Mouse (Mus musculus): ENCODE results near the gene Gm15155. TPM values are rescaled to one million over a fixed set of nuclear protein-coding genes. Genes with fewer than 3 reads are reported as not detected.
"Not testable (repeated sequence)": the region's sequence is repeated elsewhere in the genome, so short reads cannot be mapped to it uniquely, and the experiment has no call there.

The Gm15155 gene
- polyA plus RNA-seq (2012; rRNA removed): 0.27 TPM in 1 of 2 replicates, not detected in the other

DNA sequence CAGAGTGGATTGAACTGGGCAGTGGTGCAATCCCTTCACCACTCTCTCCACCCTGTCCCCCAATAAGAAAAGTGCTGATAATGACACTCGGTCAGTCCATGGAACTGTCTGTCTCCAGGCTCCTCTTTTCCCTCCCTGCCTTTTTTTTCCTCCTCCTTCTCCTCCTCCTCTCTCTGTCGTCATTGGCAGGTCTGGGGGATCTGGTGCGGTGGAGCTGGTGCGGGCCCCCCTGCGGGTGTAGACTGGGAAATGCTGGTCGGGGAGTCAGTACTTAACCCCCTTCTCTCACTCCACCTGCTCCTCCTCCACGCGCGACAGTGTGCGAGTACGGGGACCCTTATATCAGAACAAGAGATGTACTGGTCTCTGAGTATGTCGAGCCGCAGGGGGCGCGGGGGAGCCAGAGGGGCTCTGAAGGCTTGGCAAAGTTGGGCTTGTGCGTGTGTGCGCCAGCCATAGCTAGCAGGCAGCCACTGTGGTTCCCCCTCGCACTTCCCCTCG is at the start of gene Gm15155:
Gene Gm15155, plus strand, starts transcription at position 401 of the 501 bp plus-strand sequence.
- DNase-seq (ENCODE audit: low spot score): no peak

DNA sequence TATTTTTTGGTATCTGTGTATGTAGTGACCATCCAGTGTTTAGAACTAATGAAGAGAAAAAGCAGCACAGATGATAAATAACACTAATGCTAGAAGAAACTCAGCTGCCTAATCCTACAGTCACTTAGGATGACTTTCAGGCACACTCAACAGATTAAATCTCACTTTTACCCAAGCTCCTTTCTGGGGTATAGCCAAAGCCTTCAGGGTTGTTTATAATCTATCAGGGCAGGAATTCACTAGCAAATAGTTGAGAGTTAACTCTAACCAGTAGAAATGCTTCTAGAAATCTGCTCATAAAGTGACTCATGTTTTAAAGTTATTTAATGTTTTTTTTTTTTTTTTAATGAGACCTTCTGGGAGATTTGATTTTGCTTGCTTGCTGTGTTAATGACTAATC is 44.8 kb upstream of the Gm15155 start:
- DNase-seq (ENCODE audit: low spot score): no peak

DNA sequence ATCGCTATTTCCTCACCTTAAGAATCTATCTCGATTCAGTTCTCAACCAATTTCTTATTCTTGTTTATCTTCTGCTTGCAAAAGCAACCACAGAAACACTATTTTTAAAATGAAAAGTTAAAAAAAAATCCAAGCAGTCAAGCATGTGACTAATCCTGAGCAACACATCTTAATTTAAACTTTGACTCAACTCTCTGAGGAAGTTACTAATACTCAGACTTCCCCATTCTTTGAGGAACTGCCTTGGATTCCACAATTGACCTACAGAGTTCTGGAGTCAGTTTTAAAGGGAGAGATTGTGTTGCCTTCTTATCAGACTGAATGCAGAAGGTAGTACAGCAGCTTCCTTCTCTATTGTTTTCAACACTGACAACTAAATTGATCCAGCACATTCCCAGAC is 40.0 kb upstream of the Gm15155 start:
- DNase-seq (ENCODE audit: low spot score): no peak

- no peak for DNase-seq (ENCODE audit: low spot score)
These were observed 33.1 kb upstream of the Gm15155 start for GRCm38 (mm10) chrX:155591490-155591889.

DNA sequence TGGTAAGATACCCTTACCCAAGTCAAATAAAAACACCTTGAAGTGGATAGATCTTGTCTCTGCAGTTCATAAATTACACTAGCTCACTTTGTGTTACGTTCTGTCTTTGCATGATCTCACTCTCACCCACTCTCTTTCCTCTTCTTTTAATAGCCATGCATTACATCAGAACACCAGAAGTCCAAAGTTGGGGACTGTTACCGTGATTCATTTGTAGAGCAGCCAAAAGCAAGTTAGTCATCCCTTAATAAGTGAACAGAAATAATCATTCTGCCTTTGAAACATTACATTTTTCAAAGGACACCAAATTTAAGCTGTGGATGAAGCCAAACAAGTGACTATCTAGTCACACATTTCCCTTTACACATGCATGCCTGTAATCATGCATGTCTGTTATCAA is 32.1 kb upstream of the Gm15155 start:
- no peak for DNase-seq (ENCODE audit: low spot score)

DNA sequence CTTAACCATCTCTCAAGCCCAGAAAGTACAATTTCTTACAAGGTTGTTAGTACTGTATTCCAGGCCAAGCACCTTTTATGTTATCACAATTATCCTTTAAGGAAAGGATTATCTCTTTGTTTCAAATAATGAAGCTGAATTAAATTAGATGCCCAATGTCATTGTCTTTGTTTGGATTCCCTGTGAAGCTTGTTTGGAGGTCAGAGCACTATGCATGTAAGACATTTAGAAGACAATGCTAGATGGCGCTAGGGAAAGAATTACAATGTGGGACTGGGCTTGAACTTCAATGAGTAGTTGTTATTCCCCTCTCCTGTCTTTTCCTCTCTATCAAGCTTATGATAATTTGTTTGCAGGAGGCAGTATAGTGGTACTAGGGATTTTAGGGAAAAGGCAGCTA is 29.9 kb upstream of the Gm15155 start:
- DNase-seq (ENCODE audit: low spot score): no peak

- no peak for DNase-seq (ENCODE audit: low spot score)
These were observed 28.2 kb upstream of the Gm15155 start for GRCm38 (mm10) chrX:155596390-155596789.

DNA sequence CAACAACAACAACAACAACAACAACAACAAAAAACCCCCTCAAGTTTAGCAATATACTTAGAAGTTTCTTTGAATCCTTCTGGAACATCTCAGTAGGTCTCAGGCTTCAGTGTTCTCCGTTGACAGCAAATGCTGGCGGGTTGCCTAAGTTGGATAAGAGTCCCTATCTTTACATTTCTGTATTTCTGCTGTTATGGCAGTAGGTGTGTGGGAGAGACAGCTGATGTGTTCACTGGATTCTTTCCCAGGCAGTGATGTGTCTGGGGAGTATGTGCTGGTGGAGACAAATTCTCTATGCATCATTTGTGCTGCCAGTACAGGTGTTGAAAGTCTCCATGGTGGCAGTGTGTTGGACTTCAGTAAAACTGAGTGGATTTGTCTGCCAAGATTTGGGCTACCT is 23.3 kb upstream of the Gm15155 start:
- no peak for DNase-seq (ENCODE audit: low spot score)

- DNase-seq (ENCODE audit: low spot score): no peak
These were observed 2.0 kb upstream of the Gm15155 start for GRCm38 (mm10) chrX:155622527-155622926.

DNA sequence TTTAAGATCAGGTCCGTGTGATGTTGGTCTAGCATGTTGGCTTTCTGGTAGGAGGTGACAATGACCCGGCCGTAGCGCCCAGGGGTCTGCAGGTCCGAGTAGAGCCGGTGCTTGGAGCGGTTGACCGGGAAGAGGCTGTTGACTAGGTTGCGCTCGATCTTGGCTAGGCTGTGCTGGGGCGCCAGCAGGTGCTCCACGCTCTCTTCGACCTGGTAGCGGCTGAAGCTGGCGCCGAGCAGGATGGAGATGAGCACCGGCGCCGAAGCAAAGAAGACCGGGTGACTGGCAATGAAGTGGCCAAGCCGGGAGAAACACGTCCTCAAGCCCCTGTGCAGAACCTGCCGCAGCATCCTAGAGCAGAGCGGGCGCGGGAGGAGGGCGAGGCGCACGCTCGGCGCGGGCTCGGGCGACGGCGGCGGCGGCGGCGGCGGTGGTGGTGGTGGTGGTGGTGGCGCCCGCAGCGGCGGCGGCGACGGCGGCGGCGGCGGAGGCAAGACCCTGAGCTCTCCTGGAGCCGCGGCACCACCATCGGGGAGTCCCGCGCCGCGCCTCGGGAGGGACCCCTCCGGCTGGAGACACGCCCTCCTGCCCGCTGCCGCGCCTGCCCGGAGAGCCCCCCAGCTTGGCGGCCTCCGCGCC is 1.5 kb upstream of the Gm15155 start:
- peak; percentile 20 for DNase-seq (ENCODE audit: low spot score)

GRCm38 (mm10) chrX:155623701-155624281 is 750 bp upstream of the Gm15155 start, which contains the start of gene Ptchd1:
Ptchd1 (minus strand) TSS chrX:155623814.
- DNase-seq (ENCODE audit: low spot score): peak; percentile 23

DNA sequence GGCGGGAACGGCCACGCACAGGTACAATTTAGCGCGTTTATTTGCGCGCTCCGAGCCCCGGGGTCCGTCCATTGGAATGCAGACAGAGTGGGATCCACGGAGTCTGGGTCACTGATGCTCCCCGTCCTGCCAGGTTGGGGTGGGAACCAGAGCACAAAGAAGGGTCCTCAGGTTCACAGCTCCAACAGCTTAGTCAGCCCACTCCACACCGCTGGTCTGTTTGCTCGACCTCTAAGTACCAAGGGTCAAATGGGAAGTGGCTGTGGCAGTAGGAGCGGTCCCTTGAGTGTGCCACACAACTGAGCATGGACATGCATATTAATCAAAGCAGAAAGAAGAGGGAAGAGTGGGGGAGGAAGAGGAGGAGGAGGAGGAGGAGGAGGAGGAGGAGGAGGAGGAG is 354 bp downstream of the Gm15155 start:
- no peak for DNase-seq (ENCODE audit: low spot score)

DNA sequence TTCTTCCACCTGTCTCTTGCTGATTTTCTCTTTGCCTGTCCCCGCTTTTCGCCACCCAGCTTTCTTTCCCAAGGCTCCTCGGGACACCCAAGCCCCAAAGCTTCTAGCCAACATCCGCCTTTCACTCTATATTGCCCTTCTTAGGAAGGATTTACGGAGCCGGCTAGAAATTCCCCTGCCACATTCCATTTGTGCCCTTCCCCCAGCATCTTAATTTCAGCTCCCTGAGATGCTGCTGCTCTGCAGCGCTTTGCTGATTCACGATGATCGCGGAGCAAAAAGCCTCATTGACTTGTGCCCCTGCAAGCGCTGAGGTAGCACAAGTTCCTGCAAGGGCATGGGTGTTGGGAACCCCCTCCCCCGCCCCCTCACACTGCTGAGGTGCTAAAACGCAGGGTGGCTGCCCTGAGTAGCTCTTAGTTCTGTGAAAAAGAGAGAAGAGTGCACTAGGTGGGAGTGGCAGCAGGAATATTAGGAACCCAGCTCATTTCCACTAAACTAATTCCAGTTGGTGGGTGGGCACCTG is 1.2 kb downstream of the Gm15155 start:
- no peak for DNase-seq (ENCODE audit: low spot score)

GRCm38 (mm10) chrX:155643975-155644374 is 19.4 kb downstream of the Gm15155 start:
- DNase-seq (ENCODE audit: low spot score): no peak

- no peak for DNase-seq (ENCODE audit: low spot score)
These were observed 21.4 kb downstream of the Gm15155 start for GRCm38 (mm10) chrX:155645975-155646374.

GRCm38 (mm10) chrX:155657971-155658370 is 33.4 kb downstream of the Gm15155 start:
- no peak for DNase-seq (ENCODE audit: low spot score)

DNA sequence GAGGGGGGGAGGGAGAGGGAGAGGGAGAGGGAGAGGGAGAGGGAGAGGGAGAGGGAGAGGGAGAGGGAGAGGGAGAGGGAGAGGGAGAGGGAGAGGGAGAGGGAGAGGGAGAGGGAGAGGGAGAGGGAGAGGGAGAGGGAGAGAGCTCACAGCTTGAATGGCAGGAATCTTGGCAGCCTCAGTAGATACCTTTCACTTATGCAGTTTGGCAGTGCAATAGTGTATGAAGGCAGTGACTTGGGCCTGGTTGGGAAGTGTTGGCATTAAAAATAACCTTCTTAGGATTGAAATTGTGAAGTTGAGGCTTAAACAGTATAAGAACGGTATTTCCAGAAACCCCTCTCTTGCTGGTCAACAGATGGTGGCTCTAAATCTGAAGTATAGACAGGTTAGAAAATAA is 65.9 kb downstream of the Gm15155 start:
- not testable (repeated sequence) for DNase-seq (ENCODE audit: low spot score)

DNA sequence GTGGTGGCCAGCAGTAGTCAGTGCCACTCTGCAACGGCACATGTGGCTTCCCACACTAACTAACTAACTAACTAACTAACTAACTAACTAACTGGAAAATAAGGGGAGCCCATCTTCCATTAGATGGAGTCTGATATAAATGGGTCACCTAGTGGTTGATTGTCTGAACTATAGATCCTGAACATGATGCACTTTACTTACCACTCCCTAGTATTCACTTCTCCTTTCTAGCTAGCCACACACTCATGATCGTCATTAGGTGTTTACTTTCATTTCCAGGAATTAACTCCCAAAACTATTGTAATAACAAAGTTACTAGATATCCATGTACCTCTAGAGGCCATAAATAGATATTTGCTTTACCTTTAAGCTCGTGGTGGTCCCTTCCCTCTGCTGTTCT is 99.6 kb downstream of the Gm15155 start:
- DNase-seq (ENCODE audit: low spot score): no peak

GRCm38 (mm10) chrX:155728387-155728786 is 103.8 kb downstream of the Gm15155 start:
- DNase-seq (ENCODE audit: low spot score): no peak

- no peak for DNase-seq (ENCODE audit: low spot score)
These were observed 263.6 kb downstream of the Gm15155 start for GRCm38 (mm10) chrX:155888118-155888517.

DNA sequence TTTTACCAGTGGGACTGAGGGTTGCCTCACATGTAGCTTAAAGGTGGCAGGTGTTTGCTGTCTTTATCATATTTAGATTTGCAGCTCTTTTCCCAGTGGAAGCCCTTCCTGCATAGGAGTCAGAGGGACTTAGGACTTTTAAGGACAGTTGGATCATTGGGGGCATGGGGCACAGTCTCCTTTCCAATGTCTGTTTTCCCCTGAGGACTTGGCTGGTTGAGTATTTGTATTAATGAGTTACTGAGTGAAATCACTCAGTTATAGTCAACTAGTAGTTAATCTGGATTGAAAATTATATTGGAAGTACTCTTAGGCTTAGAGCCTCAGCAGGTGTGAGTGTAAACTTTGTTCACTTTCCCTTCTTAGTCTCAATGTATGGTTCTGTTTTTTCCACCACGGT is 275.5 kb downstream of the Gm15155 start:
- DNase-seq (ENCODE audit: low spot score): no peak

DNA sequence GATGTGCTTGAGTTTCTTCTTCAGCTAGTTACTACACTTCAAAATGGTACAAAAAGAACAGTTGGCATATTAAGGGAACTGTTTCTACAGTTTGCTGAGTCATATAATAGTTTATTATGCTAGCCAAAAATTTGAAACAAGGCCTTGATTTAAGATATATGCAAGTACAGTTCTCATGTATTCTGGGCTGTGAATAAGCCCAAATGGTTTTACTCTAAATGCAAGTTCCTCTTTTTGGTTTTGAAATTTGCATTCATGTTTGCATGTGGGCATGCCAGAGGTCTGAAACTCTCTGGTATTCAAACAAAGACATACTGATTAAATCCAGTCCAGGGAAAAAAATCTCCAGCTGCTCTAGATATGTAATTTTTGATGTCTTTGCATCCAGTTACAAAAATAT is 277.2 kb downstream of the Gm15155 start:
- DNase-seq (ENCODE audit: low spot score): no peak

DNA sequence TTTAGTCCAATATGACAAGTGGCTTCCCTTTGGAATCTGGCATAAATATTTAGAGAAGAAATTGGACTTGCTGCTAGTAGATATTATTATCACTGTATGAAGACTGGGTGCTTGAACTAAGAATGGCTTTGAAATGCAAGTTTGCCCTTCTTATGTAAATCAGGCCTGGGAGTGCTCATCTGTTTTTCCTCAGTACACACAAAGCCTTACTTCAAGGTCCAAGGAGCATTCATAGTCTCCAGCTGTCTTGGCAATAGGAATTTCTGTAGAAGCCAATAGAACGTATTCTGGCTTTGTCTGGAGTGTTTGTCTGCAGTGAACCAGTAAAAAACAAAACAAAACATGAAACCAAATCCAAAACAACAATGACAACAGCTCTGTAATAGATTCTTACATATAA is 278.6 kb downstream of the Gm15155 start:
- DNase-seq (ENCODE audit: low spot score): no peak
